Mouse (Mus musculus) lung, postnatal 25 days (tissue): Measurements from ENCODE around the gene Wdr38.
A peak's percentile ranks its signal among the peaks of the same experiment; 100 is the strongest.

Experiments used
- DNase-seq: peaks from one replicate; pipeline ENCODE4 v3.0.0; 2022; ENCODE audit warnings: low spot score

Gene Wdr38

GRCm38 (mm10) chr2:38997386-38998374, at the start of gene Wdr38:
Gene Wdr38, plus strand, starts transcription at chr2:38997476.
- peak; percentile 90 for DNase-seq

GRCm38 (mm10) chr2:38947566-38947965, 49.7 kb upstream of the Wdr38 start:
- DNase-seq: peak; percentile 85

GRCm38 (mm10) chr2:38950281-38950719, 47.0 kb upstream of the Wdr38 start:
- DNase-seq: peak; percentile 91

GRCm38 (mm10) chr2:38953152-38953883, 44.0 kb upstream of the Wdr38 start:
- DNase-seq: no peak

DNA sequence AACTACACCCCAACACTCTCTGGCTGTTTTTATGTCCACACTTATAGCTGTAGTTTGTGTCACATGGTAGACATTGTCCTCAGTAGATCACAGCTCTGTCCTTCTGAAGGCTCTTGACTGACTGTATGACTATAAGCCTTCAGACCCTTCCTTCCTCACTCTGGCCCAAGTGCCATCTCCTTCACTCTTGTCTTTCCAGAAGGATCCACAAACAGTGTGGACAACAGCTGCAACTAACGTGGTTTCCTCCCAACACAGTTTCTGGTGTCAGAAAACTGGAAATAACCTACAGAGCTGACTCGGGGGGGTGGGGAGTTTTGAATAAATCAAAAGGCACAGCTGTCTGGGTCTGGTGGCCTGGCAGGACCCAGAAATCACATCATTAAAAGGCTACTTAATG, 41.2 kb upstream of the Wdr38 start:
- DNase-seq: no peak

GRCm38 (mm10) chr2:38957671-38958223, 39.5 kb upstream of the Wdr38 start:
- DNase-seq: no peak

DNA sequence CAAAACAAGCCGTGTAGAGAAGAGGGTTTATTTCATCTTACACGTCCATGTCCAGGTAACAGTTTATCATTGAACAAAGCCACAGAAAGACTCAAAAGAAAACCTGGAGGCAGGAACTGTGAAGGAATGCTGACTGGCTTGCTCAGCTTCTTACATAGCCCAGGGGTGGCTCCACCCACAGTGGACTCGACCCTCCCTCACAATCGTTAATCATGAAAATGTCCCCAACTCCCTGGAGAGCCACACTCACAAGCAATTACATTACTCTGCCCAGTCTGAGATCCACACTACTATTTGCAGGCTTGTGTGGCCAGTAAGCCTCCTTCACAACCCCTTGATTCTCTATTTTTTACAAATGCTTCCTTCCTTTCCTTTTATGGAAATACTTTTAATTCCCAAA, 33.1 kb upstream of the Wdr38 start:
- DNase-seq: no peak

DNA sequence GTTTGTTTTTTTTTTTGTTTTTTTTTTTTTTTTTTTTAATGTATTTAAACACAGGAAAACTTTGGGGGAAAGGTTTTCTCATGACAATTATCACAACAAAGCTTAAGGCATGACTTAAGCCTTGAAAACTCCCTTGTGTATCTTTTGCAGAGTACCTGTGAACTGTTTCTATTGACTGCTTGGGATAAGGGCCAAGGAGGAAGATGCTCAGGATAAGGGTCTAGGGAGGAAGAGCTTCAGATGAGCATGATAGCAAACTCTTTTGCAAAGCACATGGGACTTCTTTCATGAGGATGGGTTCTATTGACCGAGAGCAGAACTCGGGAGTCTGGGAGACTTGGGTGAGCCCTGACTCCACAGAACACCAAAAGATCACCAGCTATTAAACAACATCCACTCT, 27.6 kb upstream of the Wdr38 start:
- no peak for DNase-seq

GRCm38 (mm10) chr2:38970057-38970456, 27.2 kb upstream of the Wdr38 start:
- DNase-seq: no peak

- no peak for DNase-seq
Observed at GRCm38 (mm10) chr2:38973223-38973622, 24.1 kb upstream of the Wdr38 start.

DNA sequence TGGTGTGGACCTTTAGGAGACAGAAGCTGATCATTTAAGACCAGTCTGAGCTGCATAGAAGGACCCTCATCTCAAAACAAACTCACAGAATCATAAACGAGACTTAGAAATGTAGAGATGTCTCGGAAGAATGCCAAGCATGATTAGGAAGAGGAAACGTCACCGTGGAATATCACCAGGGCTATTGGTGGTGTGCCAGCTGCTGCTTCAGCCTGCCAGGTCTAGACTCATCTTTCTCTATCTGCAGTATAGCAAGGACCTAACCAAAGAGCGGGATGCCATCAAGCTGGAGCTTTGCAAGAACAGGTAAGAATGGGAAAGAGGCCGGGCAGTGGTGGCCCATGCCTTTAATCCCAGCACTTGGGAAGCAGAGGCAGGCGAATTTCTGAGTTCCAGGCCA, 23.6 kb upstream of the Wdr38 start:
- DNase-seq: no peak

- no peak for DNase-seq
Observed at GRCm38 (mm10) chr2:38974171-38974570, 23.1 kb upstream of the Wdr38 start.

- DNase-seq: no peak
Observed at GRCm38 (mm10) chr2:38975181-38975580, 22.1 kb upstream of the Wdr38 start.

DNA sequence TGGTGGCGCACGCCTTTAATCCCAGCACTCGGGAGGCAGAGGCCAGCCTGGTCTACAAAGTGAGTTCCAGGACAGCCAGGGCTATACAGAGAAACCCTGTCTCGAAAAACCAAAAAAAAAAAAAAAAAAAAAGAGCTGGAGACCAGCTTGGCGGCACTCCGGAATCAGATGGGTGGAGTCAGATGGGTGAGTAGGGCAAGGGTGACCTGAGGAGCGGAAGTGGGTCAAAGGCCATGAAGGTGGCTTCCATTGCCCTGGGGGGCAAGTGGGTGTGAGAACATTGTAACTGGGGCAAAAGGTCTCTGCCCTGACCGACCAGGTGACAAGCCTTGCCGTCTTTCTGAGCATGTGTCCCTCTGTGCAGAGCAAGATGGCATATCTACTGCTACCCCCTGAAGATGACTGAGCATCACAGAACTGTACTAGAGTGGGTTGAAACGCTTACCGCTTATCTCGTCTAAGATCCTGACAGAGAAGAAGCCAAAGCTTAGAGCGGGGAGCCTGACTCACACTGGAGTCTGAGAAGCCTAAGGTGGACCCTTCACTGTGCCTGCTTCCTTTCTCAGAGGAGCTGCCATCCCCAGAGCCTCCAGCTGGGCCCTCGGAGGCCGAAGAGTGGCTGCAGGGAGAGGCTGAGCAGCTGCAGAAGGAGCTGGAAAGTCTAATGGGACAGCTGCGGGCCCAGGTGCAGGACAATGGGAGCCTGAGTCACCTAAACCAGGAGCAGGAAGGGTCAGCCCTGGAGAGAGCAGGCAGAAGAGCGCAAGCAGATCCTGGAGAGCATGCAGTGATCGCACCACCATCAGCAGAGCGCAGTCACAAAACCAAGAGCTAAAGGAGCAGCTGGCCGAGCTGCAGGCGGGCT, 21.1 kb upstream of the Wdr38 start:
- no peak for DNase-seq

DNA sequence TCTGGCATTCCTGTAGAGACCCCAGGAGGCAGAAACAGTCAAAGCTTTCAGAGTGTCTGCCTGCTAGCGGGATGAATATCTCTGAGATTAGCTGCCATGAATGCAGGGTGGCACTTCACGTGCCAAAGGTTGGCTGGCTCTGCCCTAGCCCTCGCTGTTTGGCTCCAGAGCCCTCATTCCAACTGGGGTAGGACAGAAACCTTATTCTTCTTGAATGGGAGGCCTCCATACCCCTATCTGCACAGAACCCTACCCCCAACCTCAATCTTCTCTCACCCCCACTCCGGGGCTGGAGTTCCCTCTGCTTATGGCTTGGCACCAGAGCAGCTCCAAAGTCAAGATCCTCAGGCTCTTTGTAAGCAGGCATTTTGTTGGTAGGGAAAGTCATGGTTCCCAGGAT, 19.4 kb upstream of the Wdr38 start:
- DNase-seq: no peak

GRCm38 (mm10) chr2:38983456-38983855, 13.8 kb upstream of the Wdr38 start:
- DNase-seq: no peak

DNA sequence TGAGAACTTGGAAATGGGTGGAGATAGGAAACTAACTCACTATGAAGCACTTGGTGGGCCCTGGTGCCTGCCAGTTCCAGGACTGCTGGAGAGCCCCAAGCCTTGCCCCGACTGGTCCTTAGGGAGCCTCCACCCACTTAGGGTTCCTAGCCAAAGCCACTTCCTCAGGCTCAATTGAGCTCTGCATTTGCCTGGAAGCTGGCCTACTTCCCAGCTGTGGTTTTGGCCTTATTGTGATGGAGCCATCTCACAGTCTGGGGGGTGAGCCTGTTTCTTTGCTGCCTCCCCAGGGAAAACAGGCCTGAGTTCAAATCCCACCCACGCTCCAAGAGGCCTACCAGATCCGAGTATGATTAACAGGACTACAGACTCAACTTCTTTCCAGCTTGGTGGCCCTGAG, 10.7 kb upstream of the Wdr38 start:
- DNase-seq: peak; percentile 77

DNA sequence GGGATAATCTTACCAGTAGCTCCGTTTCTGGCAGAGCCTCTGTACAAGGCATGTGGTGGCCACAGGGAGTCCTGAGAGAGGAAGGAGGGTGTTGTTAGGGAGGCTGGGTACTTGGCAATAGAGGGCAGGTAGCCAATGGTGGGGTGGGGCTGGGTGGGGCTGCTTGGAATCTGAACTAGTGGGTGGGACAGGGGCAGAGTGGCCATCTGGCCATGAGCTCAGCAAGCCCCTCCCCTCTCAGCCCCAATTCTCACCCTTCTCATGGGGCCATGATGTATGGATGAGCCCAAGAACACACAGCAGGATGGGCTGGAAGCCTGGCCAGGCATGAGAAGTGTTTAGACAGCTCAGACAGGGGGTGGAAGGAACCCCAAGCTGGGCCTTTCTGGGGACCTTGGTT, 9.9 kb upstream of the Wdr38 start:
- DNase-seq: no peak

DNA sequence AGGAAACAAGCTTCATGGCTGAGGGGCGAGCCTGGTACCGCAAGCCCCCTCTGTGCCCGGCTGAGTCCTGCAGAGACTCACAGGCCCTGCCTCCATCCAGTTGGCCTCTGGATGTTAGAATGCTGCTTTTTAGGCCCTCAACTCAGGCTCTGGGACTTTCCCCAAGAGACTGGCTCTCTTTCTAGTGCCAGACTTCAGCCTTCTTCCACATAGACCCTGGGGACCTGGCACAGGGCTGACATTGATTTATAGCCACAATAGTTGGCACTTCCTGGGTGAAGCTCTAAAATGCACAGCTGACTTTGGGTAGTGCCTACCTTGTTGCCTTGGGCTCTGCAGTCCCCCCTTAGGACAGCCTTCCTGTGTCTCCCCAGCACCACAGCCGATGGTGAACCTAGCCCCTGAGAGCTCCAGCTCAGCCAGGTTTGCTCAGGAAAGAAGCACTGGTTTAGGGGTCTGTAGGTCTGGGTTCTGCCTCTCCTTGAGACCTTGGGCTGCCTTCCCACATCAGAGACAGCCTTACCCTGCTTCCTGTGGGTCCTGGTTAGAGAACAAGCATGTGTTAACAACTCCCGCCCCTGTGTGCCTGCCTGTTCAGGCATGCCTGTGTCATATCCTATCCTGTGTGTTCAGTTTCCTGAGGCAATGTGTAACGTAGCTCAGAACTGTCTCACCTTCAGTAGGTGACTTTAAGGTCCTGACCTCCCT, 9.3 kb upstream of the Wdr38 start:
- no peak for DNase-seq

- DNase-seq: no peak
Observed at GRCm38 (mm10) chr2:38988929-38989328, 8.3 kb upstream of the Wdr38 start.

DNA sequence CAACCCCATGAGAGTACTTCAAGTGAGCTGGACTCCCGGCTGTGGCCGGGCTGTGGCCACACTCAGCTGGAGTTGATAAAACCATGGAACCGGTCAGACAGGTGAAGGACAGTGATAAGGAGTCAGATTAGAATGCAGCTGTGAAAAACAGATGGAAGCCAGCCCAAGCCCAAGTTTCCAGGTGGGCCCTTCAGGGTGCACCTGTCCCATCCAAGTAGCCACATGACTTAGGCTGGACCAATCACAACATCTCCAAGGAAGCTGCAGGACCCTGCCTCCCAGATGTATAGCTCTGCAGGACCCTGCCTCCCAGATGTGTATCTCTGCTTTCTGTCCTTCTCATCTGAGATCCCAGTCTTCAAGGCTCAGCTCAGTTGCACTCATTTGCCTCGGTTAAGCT, 5.3 kb upstream of the Wdr38 start:
- DNase-seq: no peak
